Mouse (Mus musculus) neural tube, embryonic 10.5 days (tissue): ENCODE measurements around the gene Stard8.
"Not testable (repeated sequence)": the region's sequence is repeated elsewhere in the genome, so short reads cannot be mapped to it uniquely, and the experiment has no call there.

ENCODE experiments used
- DNase-seq: peaks from one replicate; pipeline ENCODE4 v3.0.0-alpha.2; 2017; ENCODE audit warnings: low spot score; ENCODE audit errors: extremely low spot score

The Stard8 gene

GRCm38 (mm10) chrX:99003046-99003445 is at the start of gene Stard8:
Gene Stard8, plus strand, starts transcription at chrX:99003248.
- no peak for DNase-seq

- DNase-seq = peak; percentile 15
Measured at GRCm38 (mm10) chrX:98953941-98954340, 49.1 kb upstream of the Stard8 start.

- DNase-seq = no peak
Measured at GRCm38 (mm10) chrX:98958287-98958686, 44.8 kb upstream of the Stard8 start.

- no peak for DNase-seq
Measured at GRCm38 (mm10) chrX:98959050-98959449, 44.0 kb upstream of the Stard8 start.

GRCm38 (mm10) chrX:98963742-98964141 is 39.3 kb upstream of the Stard8 start:
- no peak for DNase-seq

- DNase-seq = no peak
Measured at GRCm38 (mm10) chrX:98964513-98964912, 38.5 kb upstream of the Stard8 start.

GRCm38 (mm10) chrX:98986611-98987010 is 16.4 kb upstream of the Stard8 start:
- not testable (repeated sequence) for DNase-seq

- peak; percentile 45 for DNase-seq
Measured at GRCm38 (mm10) chrX:98989574-98989973, 13.5 kb upstream of the Stard8 start.

- no peak for DNase-seq
Measured at GRCm38 (mm10) chrX:99002065-99002464, 983 bp upstream of the Stard8 start.

- no peak for DNase-seq
Measured at GRCm38 (mm10) chrX:99010581-99010980, 7.5 kb downstream of the Stard8 start.

- no peak for DNase-seq
Measured at GRCm38 (mm10) chrX:99011281-99011680, 8.2 kb downstream of the Stard8 start.

GRCm38 (mm10) chrX:99012486-99012885 is 9.4 kb downstream of the Stard8 start:
- no peak for DNase-seq

- no peak for DNase-seq
Measured at GRCm38 (mm10) chrX:99015705-99016104, 12.7 kb downstream of the Stard8 start.

- DNase-seq = no peak
Measured at GRCm38 (mm10) chrX:99016987-99017386, 13.9 kb downstream of the Stard8 start.

GRCm38 (mm10) chrX:99017874-99018273 is 14.8 kb downstream of the Stard8 start:
- no peak for DNase-seq

- DNase-seq = no peak
Measured at GRCm38 (mm10) chrX:99019303-99019702, 16.3 kb downstream of the Stard8 start.

GRCm38 (mm10) chrX:99020215-99020614 is 17.2 kb downstream of the Stard8 start:
- no peak for DNase-seq

- DNase-seq = no peak
Measured at GRCm38 (mm10) chrX:99021593-99021992, 18.5 kb downstream of the Stard8 start.

GRCm38 (mm10) chrX:99023951-99024350 is 20.9 kb downstream of the Stard8 start:
- DNase-seq = no peak

- no peak for DNase-seq
Measured at GRCm38 (mm10) chrX:99035407-99035806, 32.4 kb downstream of the Stard8 start.

GRCm38 (mm10) chrX:99042451-99042951 is 39.5 kb downstream of the Stard8 start:
- DNase-seq = peak; percentile 74

GRCm38 (mm10) chrX:99043275-99043674 is 40.2 kb downstream of the Stard8 start:
- DNase-seq = no peak

GRCm38 (mm10) chrX:99043739-99044138 is 40.7 kb downstream of the Stard8 start:
- no peak for DNase-seq

- no peak for DNase-seq
Measured at GRCm38 (mm10) chrX:99045315-99045714, 42.3 kb downstream of the Stard8 start.
